Mouse (Mus musculus) brain, embryonic 14.5 days (tissue): ENCODE data around the gene Gm15319.
"Not testable (repeated sequence)": the region's sequence is repeated elsewhere in the genome, so short reads cannot be mapped to it uniquely, and the experiment has no call there.

Experiments used
- CTCF ChIP-seq: fragments of 200-500 bp; IDR thresholded peaks from 2 replicates; pipeline ENCODE4 v1.5.1; 2012; ENCODE audit warnings: inconsistent platforms, mild to moderate bottlenecking, moderate library complexity, borderline replicate concordance; ENCODE audit not compliant: insufficient read depth, insufficient read length; ENCODE audit errors: extremely low read depth
- POLR2A ChIP-seq: fragments of 200-500 bp; IDR thresholded peaks from 2 replicates; pipeline ENCODE4 v1.6.1; 2012; ENCODE audit warnings: mild to moderate bottlenecking, inconsistent platforms, borderline replicate concordance; ENCODE audit not compliant: poor library complexity, insufficient read depth, insufficient read length, severe bottlenecking; ENCODE audit errors: extremely low read depth

DNA sequence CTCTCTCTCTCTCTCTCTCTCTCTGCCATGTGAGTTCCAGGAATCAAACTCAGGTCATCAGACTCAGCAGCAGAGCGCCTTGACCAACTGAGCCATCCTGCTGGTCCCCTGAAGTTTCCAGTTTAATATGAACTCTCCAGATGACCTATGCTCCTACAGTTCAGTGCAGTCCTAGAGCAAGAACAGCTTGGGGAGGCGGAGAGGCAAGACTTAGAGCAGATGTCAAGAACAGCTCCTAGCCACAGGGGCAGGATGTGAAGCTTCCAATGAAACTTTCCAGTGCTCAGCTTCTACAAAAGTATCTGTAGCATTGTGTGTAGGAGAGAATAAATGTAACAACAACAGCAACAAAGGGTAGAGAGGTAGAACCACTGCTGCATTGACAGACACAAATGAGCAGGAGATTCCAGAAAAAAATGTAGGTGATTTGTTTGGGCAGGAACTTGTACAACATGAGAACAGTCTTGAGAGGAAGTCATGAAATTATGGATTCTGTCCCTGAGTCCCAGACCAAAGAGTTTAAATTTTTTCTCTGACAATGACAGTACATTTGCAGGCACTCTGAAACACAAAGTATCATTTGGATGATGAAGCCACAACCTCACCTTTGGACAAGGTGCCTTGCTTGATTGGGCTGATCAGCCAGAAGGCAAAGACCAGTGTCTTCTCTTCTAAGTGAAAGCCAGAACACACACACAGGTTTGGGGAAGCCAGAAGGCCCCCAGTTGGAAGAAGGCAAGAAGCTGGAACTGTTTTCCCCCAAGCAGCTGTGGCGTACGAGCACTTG is 16.8 kb upstream of the Gm15319 start:
- not testable (repeated sequence) for TF ChIP-seq CTCF, POLR2A
